Mouse (Mus musculus) CH12.LX (cell line): ENCODE measurements around the gene Dpf3.

Source experiments
- CTCF ChIP-seq, 2 experiments: IDR thresholded peaks in 1 of 2; conservative IDR thresholded peaks in 1 of 2; 2 replicates each; pipeline ENCODE4 v1.5.1; 2011 to 2012; ENCODE audit warnings: low read depth in 2 of 2, low read length in 2 of 2, improper control_type of control experiment in 1 of 2, inconsistent platforms in 1 of 2, mild to moderate bottlenecking in 1 of 2, moderate library complexity in 1 of 2
- EP300 ChIP-seq: IDR thresholded peaks from 2 replicates; pipeline ENCODE4 v1.6.1; 2011; ENCODE audit warnings: low read length, improper control_type of control experiment
- JUN ChIP-seq: IDR thresholded peaks from 2 replicates; pipeline ENCODE4 v1.6.1; 2011; ENCODE audit warnings: low read depth, mild to moderate bottlenecking, low read length, improper control_type of control experiment, moderate library complexity; ENCODE audit not compliant: insufficient read depth
- MAFK ChIP-seq: IDR thresholded peaks from 2 replicates; pipeline ENCODE4 v1.6.1; 2011; ENCODE audit warnings: low read length, improper control_type of control experiment; ENCODE audit not compliant: insufficient replicate concordance
- MAX ChIP-seq: IDR thresholded peaks from 2 replicates; pipeline ENCODE4 v1.6.1; 2011; ENCODE audit warnings: low read length, improper control_type of control experiment
- MEF2A ChIP-seq: IDR thresholded peaks from 2 replicates; pipeline ENCODE4 v1.6.1; 2014; ENCODE audit warnings: low read depth, mild to moderate bottlenecking, inconsistent platforms, low read length, improper control_type of control experiment, borderline replicate concordance
- POLR2A ChIP-seq: IDR thresholded peaks from 2 replicates; pipeline ENCODE4 v1.6.1; 2011; ENCODE audit warnings: low read depth, mild to moderate bottlenecking, improper control_type of control experiment, low read length
- SIN3A ChIP-seq: IDR thresholded peaks from 2 replicates; pipeline ENCODE4 v1.6.1; 2012; ENCODE audit warnings: low read length, improper control_type of control experiment, inconsistent platforms
- SMC3 ChIP-seq: IDR thresholded peaks from 2 replicates; pipeline ENCODE4 v1.6.1; 2011; ENCODE audit warnings: low read depth, low read length, improper control_type of control experiment
- USF2 ChIP-seq: conservative IDR thresholded peaks from 2 replicates; pipeline ENCODE4 v1.6.1; 2011; ENCODE audit warnings: low read depth, low read length, improper control_type of control experiment

- no peak for TF ChIP-seq CTCF (conservative IDR thresholded peaks at IDR 0.05 in 1 of 2, IDR thresholded peaks at IDR 0.05 in 1 of 2; ENCODE audit: low read depth in 2 of 2, low read length in 2 of 2)
- TF ChIP-seq MAFK = no peak
- no peak for TF ChIP-seq POLR2A
- no peak for TF ChIP-seq JUN
- TF ChIP-seq SIN3A = no peak
- TF ChIP-seq EP300 = no peak
- TF ChIP-seq SMC3 = no peak
- TF ChIP-seq MAX = no peak
- TF ChIP-seq USF2 = no peak
- no peak for TF ChIP-seq MEF2A
These were observed 216.3 kb downstream of the Dpf3 start for GRCm38 (mm10) chr12:83271215-83271614.
